Mouse (Mus musculus) heart, postnatal 0 days (tissue): ENCODE results near the gene Plxna3. TPM values are rescaled to one million over a fixed set of nuclear protein-coding genes. Genes with fewer than 3 reads are reported as not detected.

Experiments
- ATAC-seq: fragments of 200-750 bp; cut with Nextera tagmentation; 2 replicates; pipeline ENCODE4 v1.8.0; 2017; ENCODE audit warnings: low read depth, moderate number of reproducible peaks, moderate library complexity; ENCODE audit not compliant: insufficient read depth
- DNase-seq: peaks from one replicate; pipeline ENCODE4 v3.0.0-alpha.2; 2016; ENCODE audit warnings: low spot score
- H3K27ac ChIP-seq: fragments of 300-500 bp; sonication (generic); 2 replicates; pipeline ENCODE4 v1.5.1; 2014; ENCODE audit warnings: low read depth, mild to moderate bottlenecking
- H3K27me3 ChIP-seq: fragments of 300-500 bp; sonication (generic); 2 replicates; pipeline ENCODE4 v1.6.1; 2014; ENCODE audit warnings: low read length, mixed read lengths; ENCODE audit not compliant: control insufficient read depth, insufficient read depth
- H3K36me3 ChIP-seq: fragments of 300-500 bp; sonication (generic); replicated peaks from 2 replicates; pipeline ENCODE4 v1.6.1; 2014; ENCODE audit warnings: low read length, mixed read lengths; ENCODE audit not compliant: control insufficient read depth, insufficient read depth
- H3K4me1 ChIP-seq: fragments of 300-500 bp; sonication (generic); 2 replicates; pipeline ENCODE4 v1.6.1; 2014; ENCODE audit warnings: antibody characterized with exemption; ENCODE audit not compliant: control insufficient read depth, insufficient read depth
- H3K4me2 ChIP-seq: fragments of 300-500 bp; sonication (generic); 2 replicates; pipeline ENCODE4 v1.6.1; 2014; ENCODE audit warnings: low read depth, mild to moderate bottlenecking, low read length, moderate library complexity
- H3K4me3 ChIP-seq: fragments of 300-500 bp; sonication (generic); 2 replicates; pipeline ENCODE4 v1.5.1; 2014; ENCODE audit warnings: low read depth, low read length
- H3K9ac ChIP-seq: fragments of 300-500 bp; sonication (generic); replicated peaks from 2 replicates; pipeline ENCODE4 v1.6.1; 2014; ENCODE audit warnings: low read depth, low read length, mixed read lengths
- H3K9me3 ChIP-seq: fragments of 300-500 bp; sonication (generic); replicated peaks from 2 replicates; pipeline ENCODE4 v1.6.1; 2016; ENCODE audit warnings: low read length; ENCODE audit not compliant: control insufficient read depth
- CTCF ChIP-seq: IDR thresholded peaks from 2 replicates; pipeline ENCODE4 v1.5.1; 2016; ENCODE audit warnings: antibody characterized with exemption, control low read depth, low read depth
- EP300 ChIP-seq: IDR thresholded peaks from 2 replicates; pipeline ENCODE4 v1.6.1; 2016; ENCODE audit warnings: antibody characterized with exemption, low read depth
- WGBS: fragments of 180-500 bp; shearing (Covaris S2); extraction: QIAGEN DNeasy Blood & Tissue Kit; methylation state at CpG from one replicate; pipeline ENCODE4 v1.1.7; 2014; 5-methylcytosine and 5-hydroxymethylcytosine counted together
- polyA plus RNA-seq: library from polyadenylated mRNA; unstranded; fragments of >200 nt; fragmentation: Nextera tagmentation; extraction: Ambion mirVana; gene quantifications from 2 replicates; pipeline ENCODE4 v1.2.1, GENCODE M21; 2015
- total RNA-seq: library from RNA; depleted of rRNA; stranded (reverse); fragments of >200 nt; gene quantifications from 2 replicates; pipeline ENCODE4 v1.2.3, GENCODE M21; 2014; ENCODE audit warnings: low replicate concordance

Plxna3 gene
- total and polyA plus RNA-seq, 2 experiments from 2014 or later: 0.59 to 12.9 TPM

DNA sequence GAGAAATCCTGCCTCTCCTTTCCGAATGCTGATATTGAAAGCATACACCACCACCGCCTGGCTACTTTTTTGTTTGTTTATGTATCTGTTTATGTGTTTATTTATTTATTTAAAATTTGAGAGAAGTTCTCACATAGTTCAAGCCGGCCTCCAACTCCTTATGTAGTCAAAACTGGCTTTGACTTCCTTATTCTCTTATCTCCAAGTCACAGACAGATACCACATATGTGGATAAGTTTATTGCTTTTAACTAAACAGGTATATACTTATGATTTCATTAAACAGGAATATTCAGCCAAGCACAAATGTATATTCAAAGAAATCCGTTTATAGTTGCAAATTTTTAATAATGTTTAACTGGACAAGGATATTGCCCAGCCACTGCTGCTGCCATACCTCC, 35.4 kb upstream of the Plxna3 start:
- H3K4me1 ChIP-seq: no peaks in the 10 kb centered on the region
- H3K9ac ChIP-seq: no peak overlapping the region
- DNase-seq (no peak), ATAC-seq (no peak)
- 66% methylated on average over 4 of the region's 4 CpGs for WGBS
- H3K4me3 ChIP-seq: no peak overlapping the region
- H3K4me2 ChIP-seq: no peak overlapping the region
- H3K9me3 ChIP-seq: no peaks in the 10 kb centered on the region
- TF ChIP-seq EP300 (no peak), CTCF (no peak)
- no peaks in the 10 kb centered on the region for H3K36me3 ChIP-seq
- H3K27ac ChIP-seq: no peak overlapping the region
- H3K27me3 ChIP-seq: no peaks in the 10 kb centered on the region

GRCm38 (mm10) chrX:74296538-74297448, 32.1 kb upstream of the Plxna3 start, which contains the start of gene Atp6ap1:
Atp6ap1 (plus strand) TSS chrX:74297097.
- Histone ChIP-seq H3K36me3 (peaks cover 16% of the 10 kb centered on the region), H3K9ac (peak within 1 kb of the TSS; percentile 72), H3K27ac (peak within 1 kb of the TSS; percentile 75), H3K9me3 (no peaks in the 10 kb centered on the region), H3K4me3 (peak within 1 kb of the TSS; percentile 70), H3K4me2 (peak within 1 kb of the TSS; percentile 69), H3K27me3 (no peaks in the 10 kb centered on the region), H3K4me1 (no peaks in the 10 kb centered on the region)
- TF ChIP-seq CTCF: no peak
- no peak for TF ChIP-seq EP300
- 9% methylated on average over 37 of the region's 37 CpGs for WGBS
- DNase-seq (peak; percentile 85), ATAC-seq (peak; percentile 98)

GRCm38 (mm10) chrX:74298348-74298747, 30.5 kb upstream of the Plxna3 start:
- no peak overlapping the region for H3K4me3 ChIP-seq
- no peak overlapping the region for H3K4me2 ChIP-seq
- no peaks in the 10 kb centered on the region for H3K9me3 ChIP-seq
- no peak overlapping the region for H3K27ac ChIP-seq
- DNase-seq (no peak), ATAC-seq (no peak)
- WGBS: 78% methylated on average over 1 of the region's 1 CpGs
- TF ChIP-seq EP300: no peak
- no peak for TF ChIP-seq CTCF
- H3K27me3 ChIP-seq: no peaks in the 10 kb centered on the region
- no peak overlapping the region for H3K9ac ChIP-seq
- no peaks in the 10 kb centered on the region for H3K4me1 ChIP-seq
- peaks cover 26% of the 10 kb centered on the region for H3K36me3 ChIP-seq

DNA sequence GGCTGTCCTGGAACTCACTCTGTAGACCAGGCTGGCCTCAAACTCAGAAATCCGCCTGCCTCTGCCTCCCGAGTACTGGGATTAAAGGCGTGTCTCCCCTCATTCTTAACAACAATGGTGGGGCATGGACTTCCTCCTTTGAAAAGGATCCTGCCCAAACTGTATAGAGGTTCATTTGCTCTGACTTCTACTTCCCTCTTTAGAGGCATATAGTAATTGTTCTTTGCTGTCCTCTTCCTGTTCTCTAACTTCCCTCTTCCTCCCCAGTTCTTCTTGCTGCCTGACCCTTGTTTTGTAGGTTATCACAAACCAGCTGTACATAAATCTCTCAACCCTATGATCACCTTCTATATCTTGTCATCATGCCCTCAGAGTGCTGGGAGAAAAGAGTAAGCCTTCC, 29.1 kb upstream of the Plxna3 start:
- peaks cover 26% of the 10 kb centered on the region for H3K36me3 ChIP-seq
- 62% methylated on average over 3 of the region's 3 CpGs for WGBS
- ATAC-seq (no peak), DNase-seq (no peak)
- no peak overlapping the region for H3K4me2 ChIP-seq
- H3K9ac ChIP-seq: no peak overlapping the region
- no peaks in the 10 kb centered on the region for H3K27me3 ChIP-seq
- no peak for TF ChIP-seq CTCF
- no peak for TF ChIP-seq EP300
- H3K9me3 ChIP-seq: no peaks in the 10 kb centered on the region
- no peak overlapping the region for H3K27ac ChIP-seq
- H3K4me1 ChIP-seq: no peaks in the 10 kb centered on the region
- H3K4me3 ChIP-seq: no peak overlapping the region

DNA sequence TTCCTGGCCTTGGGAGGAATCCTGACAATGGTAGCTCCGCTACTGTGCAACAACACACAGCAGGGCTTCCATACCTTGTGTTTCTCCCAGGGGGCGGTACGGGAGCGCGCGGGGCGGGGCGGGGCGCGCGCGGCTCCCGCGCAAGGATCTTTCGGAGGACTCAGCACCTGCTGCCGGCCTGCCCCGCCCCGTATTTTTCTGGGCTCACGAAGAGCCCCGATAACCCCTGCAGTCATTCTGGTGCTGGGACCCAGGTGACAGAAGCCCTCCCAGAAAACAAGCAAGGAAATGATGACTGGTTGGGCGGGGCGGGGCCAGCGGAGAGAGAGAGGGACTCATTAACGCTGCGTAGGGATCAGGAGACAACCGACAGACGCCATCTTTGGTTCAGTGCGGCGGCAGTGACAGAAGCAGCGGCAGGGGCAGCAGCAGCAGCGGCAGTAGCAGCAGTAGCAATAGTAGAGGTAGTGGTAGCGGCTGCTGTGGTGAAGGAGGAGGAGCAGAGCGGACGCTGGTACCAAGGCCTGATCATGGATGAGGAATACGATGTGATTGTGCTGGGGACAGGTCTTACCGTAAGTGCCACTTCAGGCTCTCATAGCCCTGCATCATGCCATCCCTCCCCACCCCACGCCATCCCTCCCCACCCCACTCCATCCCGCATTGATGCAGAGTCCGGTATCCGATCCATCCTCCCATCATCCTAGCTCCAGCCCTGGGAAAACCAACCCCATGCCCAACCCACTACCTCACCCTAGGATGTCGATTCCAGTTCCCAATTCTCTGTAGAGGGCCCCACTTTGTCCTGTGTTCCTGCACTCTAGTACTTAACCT, 23.8 kb upstream of the Plxna3 start, which contains the start of gene Gdi1:
Gdi1 (plus strand) TSS at position 132 of the 834 bp plus-strand sequence.
- ATAC-seq: peak; percentile 88
- WGBS: 14% methylated on average over 41 of the region's 41 CpGs
- H3K27ac ChIP-seq: peak within 1 kb of the TSS; percentile 96
- peak within 1 kb of the TSS; percentile 73 for H3K4me2 ChIP-seq
- no peaks in the 10 kb centered on the region for H3K9me3 ChIP-seq
- peaks cover 54% of the 10 kb centered on the region for H3K36me3 ChIP-seq
- DNase-seq: peak; percentile 61
- peak; percentile 34 for TF ChIP-seq CTCF
- TF ChIP-seq EP300: no peak
- no peaks in the 10 kb centered on the region for H3K27me3 ChIP-seq
- peak within 1 kb of the TSS; percentile 74 for H3K9ac ChIP-seq
- H3K4me3 ChIP-seq: peak within 1 kb of the TSS; percentile 66
- no peaks in the 10 kb centered on the region for H3K4me1 ChIP-seq
